Mouse (Mus musculus) heart, adult 8-10 months (tissue): ENCODE measurements around the gene Btbd9. TPM values are rescaled to one million over a fixed set of nuclear protein-coding genes. Genes with fewer than 3 reads are reported as not detected.

Source experiments
- DNase-seq: peaks from one replicate; pipeline ENCODE4 v3.0.0; 2022; ENCODE audit warnings: low spot score
- total RNA-seq, 4 experiments: library from RNA; stranded (reverse); gene quantifications; 2 replicates each; pipeline ENCODE4 v1.2.4; 2022

The Btbd9 gene
- total RNA-seq, 4 experiments from 2014 or later: 20.4 to 24.3 (median 22.5) TPM

DNA sequence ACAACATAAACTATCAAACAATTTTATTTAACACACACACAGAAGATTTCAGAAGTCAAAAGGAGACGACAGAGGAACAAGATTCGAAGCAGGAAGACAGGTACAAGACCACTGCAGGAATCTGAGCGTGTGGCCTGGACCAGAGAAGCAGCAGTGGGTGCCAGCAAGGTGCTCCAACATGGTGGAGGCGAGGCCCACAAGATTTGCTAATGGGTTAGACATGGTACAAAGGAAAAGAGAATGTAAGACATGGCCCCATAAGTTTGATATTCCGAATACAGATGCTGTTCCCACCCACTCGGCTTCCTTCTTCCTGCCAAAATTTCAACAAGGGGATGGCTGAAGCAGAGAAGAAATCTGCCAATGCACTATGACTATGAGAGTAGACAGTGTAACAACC, 94.5 kb downstream of the Btbd9 start:
- DNase-seq: no peak

- no peak for DNase-seq
Observed at GRCm38 (mm10) chr17:30481341-30481740, 94.9 kb downstream of the Btbd9 start.

DNA sequence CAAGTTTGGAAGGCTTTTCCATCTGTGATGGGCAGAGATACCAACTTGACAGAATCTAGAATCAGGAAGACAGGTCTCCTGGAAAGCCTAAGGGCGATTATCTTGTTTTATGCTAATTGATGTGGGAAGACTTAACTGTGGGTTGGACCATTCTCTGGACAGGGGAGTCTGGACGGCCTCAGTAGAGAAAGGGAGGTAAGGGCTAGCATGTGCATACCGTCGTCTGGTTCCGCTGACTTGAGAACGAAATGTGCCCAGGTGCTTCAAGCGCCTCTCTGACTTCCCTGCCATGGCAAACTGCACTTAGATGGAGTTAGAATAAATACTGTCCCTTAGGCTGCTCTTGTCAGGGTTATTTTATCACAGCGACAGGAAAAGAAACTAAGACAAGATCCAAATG, 95.9 kb downstream of the Btbd9 start:
- no peak for DNase-seq

DNA sequence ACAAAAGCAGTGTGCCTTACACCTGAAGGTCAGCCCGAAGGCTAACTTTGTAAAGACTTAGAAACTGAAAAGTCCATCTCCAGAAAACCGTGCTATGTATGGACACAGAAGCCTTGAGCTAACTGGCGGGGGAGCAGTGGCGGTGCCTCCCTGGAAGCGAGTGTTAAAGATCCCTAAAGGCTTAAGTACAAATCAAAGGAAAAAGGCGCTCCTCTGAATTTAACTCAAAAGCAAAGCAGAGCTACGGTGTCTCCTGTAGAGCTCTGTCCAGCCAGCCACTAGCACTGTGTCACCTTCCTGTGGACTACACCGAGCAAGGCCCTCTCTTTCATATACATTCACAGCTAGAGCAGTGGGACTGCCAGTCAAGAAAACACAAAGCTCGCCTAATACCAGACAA, 98.1 kb downstream of the Btbd9 start:
- DNase-seq: no peak

GRCm38 (mm10) chr17:30474561-30474960, 101.7 kb downstream of the Btbd9 start:
- no peak for DNase-seq

GRCm38 (mm10) chr17:30472776-30473175, 103.5 kb downstream of the Btbd9 start:
- DNase-seq: no peak

DNA sequence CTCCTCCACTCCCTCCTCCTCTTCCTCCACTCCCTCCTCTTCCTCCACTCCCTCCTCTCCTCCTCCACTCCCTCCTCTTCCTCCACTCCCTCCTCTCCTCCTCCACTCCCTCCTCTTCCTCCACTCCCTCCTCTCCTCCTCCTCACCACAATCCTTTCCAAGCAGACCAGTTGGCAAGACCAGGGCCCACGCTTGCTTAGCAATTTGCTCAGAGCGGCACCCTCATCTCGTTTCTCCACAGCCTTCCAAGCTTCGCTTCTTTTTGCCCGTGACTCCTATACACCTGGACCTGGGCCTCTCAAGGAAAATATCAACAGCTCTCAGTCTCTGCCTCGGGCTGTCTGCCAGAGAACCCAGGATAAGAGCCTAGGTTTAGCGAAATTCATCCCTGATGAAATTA, 104.8 kb downstream of the Btbd9 start:
- no peak for DNase-seq

GRCm38 (mm10) chr17:30470790-30471189, 105.5 kb downstream of the Btbd9 start:
- DNase-seq: no peak

GRCm38 (mm10) chr17:30470286-30470685, 106.0 kb downstream of the Btbd9 start:
- DNase-seq: no peak

GRCm38 (mm10) chr17:30469511-30470076, 106.7 kb downstream of the Btbd9 start:
- no peak for DNase-seq

DNA sequence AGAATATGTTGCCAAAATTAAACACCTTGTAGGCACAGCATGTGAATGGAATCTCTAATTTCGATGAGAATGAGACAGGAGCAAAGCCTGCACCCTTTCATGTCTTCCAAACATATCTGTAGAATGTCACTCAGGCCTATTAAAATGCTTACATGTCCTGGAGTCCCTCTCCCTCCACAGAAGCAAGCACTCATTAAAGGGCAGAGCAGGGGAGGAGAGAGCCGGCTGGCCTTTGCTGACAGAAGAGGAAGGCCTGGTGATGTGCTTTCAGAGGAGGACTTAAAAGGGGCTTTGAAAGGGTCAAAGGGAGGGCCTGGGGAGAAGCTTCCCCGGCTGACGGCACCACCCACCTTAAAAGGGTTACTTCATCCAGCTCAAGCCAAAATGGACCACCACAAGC, 107.9 kb downstream of the Btbd9 start:
- no peak for DNase-seq

- no peak for DNase-seq
Observed at GRCm38 (mm10) chr17:30467566-30468213, 108.6 kb downstream of the Btbd9 start.

GRCm38 (mm10) chr17:30465060-30465762, 111.1 kb downstream of the Btbd9 start:
- DNase-seq: no peak

- no peak for DNase-seq
Observed at GRCm38 (mm10) chr17:30464240-30464745, 112.0 kb downstream of the Btbd9 start.

DNA sequence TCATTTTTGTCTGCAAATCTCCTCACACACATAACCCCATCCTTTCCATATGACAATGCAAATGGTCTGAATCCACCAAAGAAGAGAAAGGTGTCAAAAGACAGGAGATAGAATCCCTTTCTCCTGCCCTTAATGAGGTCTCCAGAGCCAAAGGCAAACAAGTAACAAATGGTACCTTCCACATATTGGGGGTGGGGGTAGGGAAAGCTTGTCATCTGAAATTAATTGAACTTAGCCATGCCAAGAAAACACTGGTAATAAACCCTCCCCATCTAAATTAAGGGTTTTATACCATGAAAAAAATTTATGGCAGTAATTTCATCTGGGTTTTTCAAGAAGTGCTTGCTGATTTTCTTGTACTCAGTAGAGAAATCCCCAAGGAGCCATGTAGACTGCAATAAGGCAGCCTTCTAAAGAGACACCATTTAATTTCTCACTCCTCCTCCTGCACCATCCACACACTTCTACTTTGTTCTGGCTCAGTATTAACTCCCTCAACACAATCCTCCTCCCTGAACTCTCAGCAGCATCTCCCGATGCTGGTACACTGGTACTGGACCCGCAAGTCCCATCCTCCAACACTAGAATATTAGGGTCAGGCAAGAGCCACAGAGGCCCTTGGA, 115.5 kb downstream of the Btbd9 start:
- DNase-seq: no peak

DNA sequence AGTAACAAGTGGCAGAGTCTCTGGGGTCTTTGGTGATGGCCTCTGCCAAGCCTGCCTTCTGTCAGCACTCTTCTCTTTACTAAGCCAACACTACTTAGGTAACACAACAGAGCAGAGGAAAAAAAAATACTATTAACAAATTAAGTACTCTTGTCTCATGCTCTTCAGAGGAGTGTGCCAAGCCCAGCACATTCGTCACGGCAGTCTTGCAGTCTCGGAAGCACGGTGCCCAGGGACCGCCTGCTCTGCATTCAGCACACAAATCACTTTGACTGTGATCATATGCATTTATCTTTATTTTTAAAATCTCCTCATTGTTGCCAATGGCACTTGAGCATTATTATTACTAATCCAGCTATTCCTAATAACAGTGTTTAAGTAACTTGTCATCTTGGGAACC, 116.6 kb downstream of the Btbd9 start:
- no peak for DNase-seq

GRCm38 (mm10) chr17:30458926-30459325, 117.4 kb downstream of the Btbd9 start:
- DNase-seq: no peak

DNA sequence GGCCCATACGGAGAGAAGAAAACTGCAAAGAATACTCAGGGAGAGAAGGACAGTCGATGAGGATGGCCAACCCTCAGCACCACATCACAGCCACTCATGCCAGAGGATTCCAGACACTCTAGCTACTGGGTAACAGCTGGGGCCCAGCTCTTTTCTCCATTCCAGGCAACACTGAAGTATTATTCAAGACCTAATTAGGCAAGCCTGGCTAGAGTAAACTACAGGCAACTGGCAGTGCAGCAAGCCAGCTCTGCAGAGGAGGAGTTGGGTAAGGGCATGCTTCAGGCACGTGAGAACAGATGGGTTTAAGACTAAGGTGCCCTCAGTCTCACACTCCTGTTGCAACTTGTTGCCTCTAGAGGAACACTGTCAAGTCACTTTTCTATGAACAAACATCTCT, 118.0 kb downstream of the Btbd9 start:
- DNase-seq: no peak

GRCm38 (mm10) chr17:30457486-30457885, 118.8 kb downstream of the Btbd9 start:
- no peak for DNase-seq

GRCm38 (mm10) chr17:30456293-30456692, 120.0 kb downstream of the Btbd9 start:
- no peak for DNase-seq

- DNase-seq: peak; percentile 69
Observed at GRCm38 (mm10) chr17:30454862-30455243, 121.4 kb downstream of the Btbd9 start.

DNA sequence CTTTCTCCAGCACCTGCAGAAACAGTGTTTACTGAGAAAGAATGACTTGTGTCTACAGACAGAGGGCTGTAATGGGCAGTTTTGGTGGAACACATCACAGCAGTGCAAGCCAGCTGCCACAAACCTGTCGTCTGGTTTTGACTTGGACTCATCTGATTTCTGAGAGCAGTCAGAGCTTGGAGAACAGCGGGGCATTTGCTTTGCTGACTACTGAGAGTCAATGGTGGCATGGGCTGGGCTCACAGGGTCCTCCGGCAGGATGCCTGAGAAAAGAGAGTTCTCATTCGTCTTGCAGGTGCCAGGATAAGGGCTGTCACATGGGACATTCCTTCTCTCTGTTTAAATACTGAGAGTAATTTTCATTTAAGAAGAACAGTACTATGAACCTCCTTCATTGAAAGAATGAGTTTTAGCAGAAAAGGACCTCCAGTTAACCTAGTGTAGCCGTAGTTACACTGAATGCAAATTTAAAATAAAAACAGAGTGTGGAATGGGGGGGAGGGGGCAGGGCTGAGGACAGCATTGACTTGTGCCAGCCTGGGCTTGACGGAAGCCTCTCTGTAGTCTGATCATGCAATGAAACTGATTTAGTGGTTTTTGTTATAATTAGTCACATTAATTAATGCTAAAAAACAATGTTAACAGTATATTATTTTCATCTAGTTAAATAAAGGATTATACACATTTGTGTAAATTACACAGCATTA, 122.0 kb downstream of the Btbd9 start:
- DNase-seq: no peak
